Mouse (Mus musculus): ENCODE data around the gene Klrg2. TPM values are rescaled to one million over a fixed set of nuclear protein-coding genes. Genes with fewer than 3 reads are reported as not detected.

Gene Klrg2
- polyA plus RNA-seq, 1 experiment from 2014 or later: not detected

GRCm38 (mm10) chr6:38635941-38636851 lies 846 bp downstream of the Klrg2 start:
- under 1% methylated on average over 67 of the region's 72 CpGs for WGBS
- Histone ChIP-seq H3K4me1 (replicated peaks; ENCODE audit: control insufficient read depth, insufficient read depth, low read length) (peaks cover 21% of the 10 kb centered on the region), H3K9me3 (ENCODE audit: control insufficient read depth, low read length) (no peaks in the 10 kb centered on the region), H3K27ac (ENCODE audit: low read length) (no peak overlapping the region), H3K4me3 (replicated peaks; ENCODE audit: low read length) (peak overlapping the region; percentile 55), H3K4me2 (ENCODE audit: low read length) (peak overlapping the region; percentile 96), H3K27me3 (replicated peaks; ENCODE audit: control insufficient read depth, insufficient read depth, low read length) (peaks cover 28% of the 10 kb centered on the region), H3K9ac (replicated peaks; ENCODE audit: low read depth, low read length) (peak overlapping the region; percentile 48), H3K36me3 (ENCODE audit: control insufficient read depth, insufficient read depth) (no peaks in the 10 kb centered on the region)
- peak; percentile 71 for ATAC-seq

DNA sequence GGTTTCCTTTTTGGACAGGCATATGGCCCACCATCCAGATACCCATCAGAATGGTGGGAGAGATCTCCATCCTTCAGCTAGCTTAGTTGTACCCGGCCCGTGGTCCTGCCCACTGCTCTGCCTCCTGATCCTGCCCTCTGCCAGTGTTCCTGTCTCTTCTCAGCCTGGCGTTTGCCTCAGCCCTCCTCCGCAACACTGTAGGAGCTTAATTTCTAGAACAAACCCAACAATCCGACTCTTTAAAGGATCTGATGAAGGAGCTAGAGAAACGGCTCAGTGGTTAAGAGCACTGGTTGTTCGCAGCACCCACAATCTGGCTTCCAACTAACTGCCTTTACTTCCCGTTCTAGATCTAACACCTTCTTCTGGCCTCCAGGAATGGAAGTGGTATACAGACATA lies 2.6 kb downstream of the Klrg2 start:
- peaks cover 25% of the 10 kb centered on the region for H3K27me3 ChIP-seq (replicated peaks; ENCODE audit: control insufficient read depth, insufficient read depth, low read length)

DNA sequence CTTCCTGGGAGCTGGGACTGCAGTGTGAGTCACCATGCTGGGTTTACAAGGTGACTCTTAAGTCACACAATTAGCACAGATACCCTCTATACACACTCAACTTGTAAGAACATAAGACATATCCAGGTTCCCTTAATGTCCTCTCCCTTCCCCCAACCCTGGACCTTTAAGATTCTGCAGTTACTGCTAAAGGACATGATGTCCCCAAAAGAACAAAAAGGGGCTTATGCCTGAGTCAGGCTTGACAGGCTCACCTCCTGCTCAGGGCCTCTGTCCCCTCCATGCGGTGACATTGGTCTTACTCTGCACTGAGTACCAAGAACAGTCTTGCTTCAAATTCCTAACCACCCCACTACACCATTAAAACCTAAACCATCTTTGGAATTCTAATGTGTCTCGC lies 4.2 kb downstream of the Klrg2 start:
- no peak overlapping the region for H3K9ac ChIP-seq (replicated peaks; ENCODE audit: low read depth, low read length)
- no peak overlapping the region for H3K4me2 ChIP-seq (ENCODE audit: low read length)
- H3K9me3 ChIP-seq (ENCODE audit: control insufficient read depth, low read length): no peaks in the 10 kb centered on the region
- H3K27me3 ChIP-seq (replicated peaks; ENCODE audit: control insufficient read depth, insufficient read depth, low read length): peaks cover 21% of the 10 kb centered on the region
- no peaks in the 10 kb centered on the region for H3K36me3 ChIP-seq (ENCODE audit: control insufficient read depth, insufficient read depth)
- no peak for ATAC-seq
- no peak overlapping the region for H3K27ac ChIP-seq (ENCODE audit: low read length)
- WGBS: 83% methylated on average over 2 of the region's 2 CpGs
- no peak overlapping the region for H3K4me3 ChIP-seq (replicated peaks; ENCODE audit: low read length)
- H3K4me1 ChIP-seq (replicated peaks; ENCODE audit: control insufficient read depth, insufficient read depth, low read length): peaks cover 21% of the 10 kb centered on the region

More for the DNA sequence above, 2.6 kb downstream of the Klrg2 start:
- 81% methylated on average over 8 of the region's 8 CpGs for WGBS
- H3K9me3 ChIP-seq (ENCODE audit: control insufficient read depth, low read length): no peaks in the 10 kb centered on the region
- H3K4me2 ChIP-seq (ENCODE audit: low read length): no peak overlapping the region
- H3K9ac ChIP-seq (replicated peaks; ENCODE audit: low read depth, low read length): no peak overlapping the region
- peaks cover 21% of the 10 kb centered on the region for H3K4me1 ChIP-seq (replicated peaks; ENCODE audit: control insufficient read depth, insufficient read depth, low read length)
- ATAC-seq: no peak
- H3K36me3 ChIP-seq (ENCODE audit: control insufficient read depth, insufficient read depth): no peaks in the 10 kb centered on the region
- H3K4me3 ChIP-seq (replicated peaks; ENCODE audit: low read length): no peak overlapping the region
- H3K27ac ChIP-seq (ENCODE audit: low read length): no peak overlapping the region

DNA sequence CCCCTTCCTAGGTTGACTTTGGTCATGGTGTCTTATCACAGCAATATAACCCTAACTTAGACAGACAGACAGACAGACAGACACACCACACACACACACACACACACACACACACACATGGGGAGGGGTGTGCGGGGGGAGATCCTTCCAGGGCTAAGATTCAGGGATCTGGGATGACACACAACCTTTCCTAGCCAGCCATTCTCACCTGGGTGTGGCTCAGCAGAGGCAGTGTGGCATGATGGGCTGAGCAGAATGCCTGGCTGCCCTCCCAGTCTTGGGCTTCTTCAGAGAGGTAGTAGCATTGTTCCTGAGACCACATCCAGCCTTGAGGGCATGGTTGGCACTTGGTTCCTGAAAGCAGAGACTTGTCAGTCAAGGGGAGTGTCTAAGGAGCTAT lies 7.5 kb downstream of the Klrg2 start:
- Histone ChIP-seq H3K4me3 (replicated peaks; ENCODE audit: low read length) (no peak overlapping the region), H3K27me3 (replicated peaks; ENCODE audit: control insufficient read depth, insufficient read depth, low read length) (no peaks in the 10 kb centered on the region), H3K27ac (ENCODE audit: low read length) (no peak overlapping the region), H3K36me3 (ENCODE audit: control insufficient read depth, insufficient read depth) (no peaks in the 10 kb centered on the region), H3K9me3 (ENCODE audit: control insufficient read depth, low read length) (no peaks in the 10 kb centered on the region), H3K4me1 (replicated peaks; ENCODE audit: control insufficient read depth, insufficient read depth, low read length) (no peaks in the 10 kb centered on the region), H3K9ac (replicated peaks; ENCODE audit: low read depth, low read length) (no peak overlapping the region), H3K4me2 (ENCODE audit: low read length) (no peak overlapping the region)
- no peak for ATAC-seq
- 90% methylated on average over 1 of the region's 1 CpGs for WGBS

DNA sequence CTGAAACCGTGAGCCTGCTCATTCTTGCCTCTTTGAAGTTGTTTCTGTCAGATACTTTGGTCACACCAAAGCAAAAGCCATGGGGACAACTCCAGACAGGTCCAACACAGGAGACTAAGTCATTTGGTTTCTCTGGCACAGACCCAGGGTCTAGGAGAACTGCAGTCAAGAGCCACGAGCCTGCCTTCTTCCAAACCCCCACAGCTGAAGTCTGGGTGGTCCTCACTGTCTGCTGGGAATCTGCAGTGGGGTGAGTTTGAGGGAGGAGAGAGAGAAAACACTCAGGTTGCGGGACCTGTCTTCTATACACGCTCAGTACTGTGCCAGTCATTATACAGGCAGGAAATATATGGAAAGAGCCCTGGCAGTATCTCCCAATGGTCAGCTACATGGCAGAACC lies 9.6 kb downstream of the Klrg2 start:
- Histone ChIP-seq H3K9me3 (ENCODE audit: control insufficient read depth, low read length) (no peaks in the 10 kb centered on the region), H3K9ac (replicated peaks; ENCODE audit: low read depth, low read length) (no peak overlapping the region), H3K4me3 (replicated peaks; ENCODE audit: low read length) (no peak overlapping the region), H3K36me3 (ENCODE audit: control insufficient read depth, insufficient read depth) (no peaks in the 10 kb centered on the region), H3K27ac (ENCODE audit: low read length) (no peak overlapping the region), H3K4me2 (ENCODE audit: low read length) (no peak overlapping the region), H3K27me3 (replicated peaks; ENCODE audit: control insufficient read depth, insufficient read depth, low read length) (no peaks in the 10 kb centered on the region), H3K4me1 (replicated peaks; ENCODE audit: control insufficient read depth, insufficient read depth, low read length) (no peaks in the 10 kb centered on the region)
- ATAC-seq: no peak
- WGBS: 83% methylated on average over 4 of the region's 4 CpGs

DNA sequence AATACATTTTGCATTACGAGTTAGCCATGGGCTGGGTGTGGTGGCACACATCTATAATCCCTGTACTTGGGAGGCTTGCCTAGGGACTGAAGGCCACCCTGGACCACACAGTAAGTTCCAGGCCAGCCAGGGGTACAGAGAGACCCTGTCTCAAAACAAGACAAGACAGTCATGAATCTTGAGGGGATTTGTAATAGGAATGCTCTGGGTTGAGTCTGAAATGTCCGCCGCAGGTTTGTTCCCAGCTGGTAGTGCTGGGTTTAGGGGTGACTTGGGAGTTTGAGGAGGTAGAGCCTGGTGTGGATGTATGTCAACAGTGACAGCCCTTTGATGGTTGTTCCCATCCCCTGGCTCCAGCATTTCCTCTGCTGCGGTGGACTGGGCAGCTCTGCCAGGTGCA lies 10.0 kb downstream of the Klrg2 start:
- Histone ChIP-seq H3K9ac (replicated peaks; ENCODE audit: low read depth, low read length) (no peak overlapping the region), H3K27me3 (replicated peaks; ENCODE audit: control insufficient read depth, insufficient read depth, low read length) (no peaks in the 10 kb centered on the region), H3K4me2 (ENCODE audit: low read length) (no peak overlapping the region), H3K4me1 (replicated peaks; ENCODE audit: control insufficient read depth, insufficient read depth, low read length) (no peaks in the 10 kb centered on the region), H3K9me3 (ENCODE audit: control insufficient read depth, low read length) (no peaks in the 10 kb centered on the region), H3K36me3 (ENCODE audit: control insufficient read depth, insufficient read depth) (no peaks in the 10 kb centered on the region), H3K4me3 (replicated peaks; ENCODE audit: low read length) (no peak overlapping the region), H3K27ac (ENCODE audit: low read length) (no peak overlapping the region)
- 91% methylated on average over 4 of the region's 4 CpGs for WGBS
- no peak for ATAC-seq

DNA sequence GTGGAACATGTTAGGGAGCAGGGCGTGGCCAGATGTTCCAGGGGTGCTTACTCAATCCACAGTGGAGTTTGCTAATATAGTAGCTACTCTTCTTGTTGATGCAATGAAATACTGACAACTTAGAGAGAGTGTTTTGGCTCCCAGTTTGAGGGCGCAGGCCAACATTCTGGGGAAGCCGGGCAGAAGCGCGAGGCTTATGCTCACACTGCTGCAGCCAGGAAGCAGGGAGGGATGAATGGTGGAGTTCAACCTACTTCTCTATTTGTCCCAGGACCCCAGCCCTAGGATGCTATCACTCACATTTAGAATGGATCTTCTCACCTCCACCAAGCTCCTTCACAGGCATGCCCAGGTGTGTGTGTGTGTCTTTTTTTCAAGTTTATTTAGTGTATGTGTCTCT lies 11.0 kb downstream of the Klrg2 start:
- H3K27ac ChIP-seq (ENCODE audit: low read length): no peak overlapping the region
- H3K9me3 ChIP-seq (ENCODE audit: control insufficient read depth, low read length): no peaks in the 10 kb centered on the region
- H3K27me3 ChIP-seq (replicated peaks; ENCODE audit: control insufficient read depth, insufficient read depth, low read length): no peaks in the 10 kb centered on the region
- 90% methylated on average over 5 of the region's 5 CpGs for WGBS
- ATAC-seq: no peak
- no peak overlapping the region for H3K4me3 ChIP-seq (replicated peaks; ENCODE audit: low read length)
- no peaks in the 10 kb centered on the region for H3K36me3 ChIP-seq (ENCODE audit: control insufficient read depth, insufficient read depth)
- H3K4me1 ChIP-seq (replicated peaks; ENCODE audit: control insufficient read depth, insufficient read depth, low read length): no peaks in the 10 kb centered on the region
- H3K9ac ChIP-seq (replicated peaks; ENCODE audit: low read depth, low read length): no peak overlapping the region
- H3K4me2 ChIP-seq (ENCODE audit: low read length): no peak overlapping the region

GRCm38 (mm10) chr6:38624439-38624838 lies 12.6 kb downstream of the Klrg2 start:
- Histone ChIP-seq H3K9me3 (ENCODE audit: control insufficient read depth, low read length) (no peaks in the 10 kb centered on the region), H3K27ac (ENCODE audit: low read length) (no peak overlapping the region), H3K27me3 (replicated peaks; ENCODE audit: control insufficient read depth, insufficient read depth, low read length) (no peaks in the 10 kb centered on the region), H3K9ac (replicated peaks; ENCODE audit: low read depth, low read length) (no peak overlapping the region), H3K4me1 (replicated peaks; ENCODE audit: control insufficient read depth, insufficient read depth, low read length) (no peaks in the 10 kb centered on the region), H3K36me3 (ENCODE audit: control insufficient read depth, insufficient read depth) (no peaks in the 10 kb centered on the region), H3K4me2 (ENCODE audit: low read length) (no peak overlapping the region), H3K4me3 (replicated peaks; ENCODE audit: low read length) (no peak overlapping the region)
- WGBS: 45% methylated on average over 1 of the region's 1 CpGs
- no peak for ATAC-seq

DNA sequence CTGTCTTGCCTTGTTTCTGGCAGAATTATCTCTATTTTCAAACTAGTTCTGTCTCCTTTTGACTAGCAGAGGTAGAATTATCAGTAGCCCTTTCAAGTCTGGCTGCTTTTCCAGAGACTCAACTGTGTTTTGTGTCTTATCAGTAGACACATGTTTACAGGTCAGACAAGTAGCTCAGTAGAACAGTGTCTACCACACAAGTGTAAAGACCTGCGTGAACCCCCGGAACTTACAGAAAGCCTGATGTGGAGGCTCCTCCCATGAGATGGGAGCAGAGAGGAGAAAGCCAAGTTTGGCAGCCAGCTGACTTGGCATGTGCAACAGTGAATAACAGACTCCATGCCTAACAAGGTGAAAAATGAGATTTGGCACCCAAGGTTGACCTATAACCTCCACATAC lies 13.6 kb downstream of the Klrg2 start:
- Histone ChIP-seq H3K4me1 (replicated peaks; ENCODE audit: control insufficient read depth, insufficient read depth, low read length) (no peaks in the 10 kb centered on the region), H3K36me3 (ENCODE audit: control insufficient read depth, insufficient read depth) (0 out of 2 replicates have a peak, but pooled peaks cover 2% of the 10 kb centered on the region), H3K9me3 (ENCODE audit: control insufficient read depth, low read length) (no peaks in the 10 kb centered on the region), H3K4me3 (replicated peaks; ENCODE audit: low read length) (no peak overlapping the region), H3K27ac (ENCODE audit: low read length) (no peak overlapping the region), H3K4me2 (ENCODE audit: low read length) (no peak overlapping the region), H3K27me3 (replicated peaks; ENCODE audit: control insufficient read depth, insufficient read depth, low read length) (no peaks in the 10 kb centered on the region), H3K9ac (replicated peaks; ENCODE audit: low read depth, low read length) (no peak overlapping the region)
- 87% methylated on average over 2 of the region's 2 CpGs for WGBS
- ATAC-seq: no peak
